In the genomic region with DNA sequence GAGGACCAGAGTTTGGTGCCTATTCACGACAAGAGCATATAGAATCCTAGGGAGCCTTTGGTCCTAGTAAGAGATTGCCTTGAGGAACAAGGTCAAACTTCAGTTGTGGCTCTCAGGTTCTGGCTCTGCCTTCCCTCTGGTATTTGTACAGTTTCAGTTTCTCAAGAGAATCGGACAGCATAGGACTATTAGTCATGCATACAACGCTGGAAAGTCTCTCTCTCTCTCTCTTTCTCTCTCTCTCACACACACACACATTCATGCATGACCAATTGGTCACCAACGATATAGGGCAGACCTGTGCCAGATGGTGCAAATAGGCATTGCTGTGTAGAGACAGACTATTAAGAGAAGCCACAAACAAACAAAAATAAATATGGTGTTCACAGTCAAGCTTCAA, we compare ENCODE assay signal across 10 mouse cellular contexts. TPM values are rescaled to one million over a fixed set of nuclear protein-coding genes. Genes with fewer than 3 reads are reported as not detected.
A peak's percentile ranks its signal among the peaks of the same experiment; 100 is the strongest.
DNase-seq lines count a peak whose midpoint lies in the region; ATAC-seq and TF ChIP-seq lines count a peak whose summit lies in the region.
"Had no signal": no experiment of that assay in that cellular context is flagged by ENCODE, and none has a peak within 500 bp of the region (broad histone marks: within the 10 kb centered on the region; RNA-seq: fewer than 3 reads in every experiment).

No protein-coding gene starts in this region.

- no peak for TF ChIP-seq POLR2A in myocyte (IDR thresholded peaks at IDR 0.05; ENCODE audit: insufficient read length, low read depth)

- no peaks in the 10 kb centered on the region for H3K36me3 ChIP-seq in kidney, embryonic 16.5 days (ENCODE audit: insufficient read depth, low read length)
- no peaks in the 10 kb centered on the region for H3K36me3 ChIP-seq in embryonic facial prominence, embryonic 10.5 days (replicated peaks)
- H3K36me3 ChIP-seq in myocyte (ENCODE audit: control insufficient read depth, insufficient read depth) = no peaks in the 10 kb centered on the region

- H3K9ac ChIP-seq in kidney, embryonic 16.5 days (replicated peaks; ENCODE audit: low read length) = no peak overlapping the region

- intact Hi-C loops in gastrocnemius, postnatal 36 days (cut with DNase I) = loop anchor here (10.0 kb wide), 1 partner anchor 163 kb away; a partner anchor contains a TSS

- WGBS in kidney, embryonic 16.5 days = 66% methylated on average over 4 of the region's 4 CpGs
- WGBS in embryonic facial prominence, embryonic 10.5 days = 81% methylated on average over 4 of the region's 4 CpGs

- H3K4me2 ChIP-seq in kidney, embryonic 16.5 days (replicated peaks; ENCODE audit: low read depth, low read length) = peak overlapping the region; percentile 89
- H3K4me2 ChIP-seq in myocyte (ENCODE audit: low read depth) = peak overlapping the region; percentile 76

- 0 out of 2 replicates have a peak, but pooled peaks cover 9% of the 10 kb centered on the region for H3K4me1 ChIP-seq in kidney, embryonic 16.5 days (ENCODE audit: insufficient read depth, low read length)
- peaks cover 6% of the 10 kb centered on the region; the same call in 1 of the 2 replicates for H3K4me1 ChIP-seq in embryonic facial prominence, embryonic 10.5 days

- H3K9me3 ChIP-seq in kidney, embryonic 16.5 days (ENCODE audit: low read length) = no peaks in the 10 kb centered on the region
- no peaks in the 10 kb centered on the region for H3K9me3 ChIP-seq in embryonic facial prominence, embryonic 10.5 days

- DNase-seq in kidney, adult 11 months = no peak
- no peak for DNase-seq in embryonic facial prominence, embryonic 10.5 days (ENCODE audit: low spot score)
- peak; percentile 13 for DNase-seq in induced T-regulatory cell, adult 2 months (ENCODE audit: low read depth)
- no peak for DNase-seq in thymus, postnatal 36 days
- no peak for DNase-seq in gastrocnemius, adult 18-20 months (ENCODE audit: low spot score)
- no peak for DNase-seq in gastrocnemius, postnatal 36 days
- DNase-seq: right cerebral cortex, adult 18-20 months had no signal

- peak overlapping the region; percentile 74 for H3K4me3 ChIP-seq in kidney, embryonic 16.5 days (ENCODE audit: low read length)
- peak overlapping the region; percentile 69 for H3K4me3 ChIP-seq in embryonic facial prominence, embryonic 10.5 days
- H3K4me3 ChIP-seq in myocyte = peak overlapping the region; percentile 40

- H3K79me2 ChIP-seq in myocyte (ENCODE audit: control insufficient read depth, insufficient read depth) = no peaks in the 10 kb centered on the region

- no peak overlapping the region for H3K27ac ChIP-seq in kidney, embryonic 16.5 days (ENCODE audit: low read length)
- H3K27ac ChIP-seq in embryonic facial prominence, embryonic 10.5 days (replicated peaks) = no peak overlapping the region
- H3K27ac ChIP-seq: left cerebral cortex, adult 2 months had no signal

- H3K27me3 ChIP-seq in kidney, embryonic 16.5 days (ENCODE audit: insufficient read depth, low read length) = no peaks in the 10 kb centered on the region
- peaks cover 12% of the 10 kb centered on the region for H3K27me3 ChIP-seq in embryonic facial prominence, embryonic 10.5 days (replicated peaks; ENCODE audit: low read depth, poor library complexity, severe bottlenecking)
- no peaks in the 10 kb centered on the region for H3K27me3 ChIP-seq in myocyte (ENCODE audit: control insufficient read depth, insufficient read depth, insufficient read length)

- ATAC-seq in kidney, embryonic 16.5 days (ENCODE audit: low FRiP score, low TSS enrichment) = no peak

- H3ac ChIP-seq in myocyte (ENCODE audit: control insufficient read depth, insufficient read length) = no peak overlapping the region

TF ChIP-seq in myocyte, 11 proteins besides CTCF, POLR2A, EP300 and RAD21:
- TF ChIP-seq E2F4 (IDR thresholded peaks at IDR 0.05; ENCODE audit: insufficient read depth) = no peak
- no peak for TF ChIP-seq TCF12 (IDR thresholded peaks at IDR 0.05; ENCODE audit: insufficient read depth, poor library complexity, severe bottlenecking)
- TF ChIP-seq SRF (IDR thresholded peaks at IDR 0.05; ENCODE audit: control insufficient read depth, insufficient read length, low read depth) = no peak
- no peak for TF ChIP-seq MAX (IDR thresholded peaks at IDR 0.05; ENCODE audit: low read depth)

RNA-seq across cellular contexts. Expression of a gene that starts 0.9 kb away (rescaled TPM):
- polyA plus RNA-seq in kidney, embryonic 16.5 days (2015; fragmentation: Nextera tagmentation; extraction: Ambion mirVana) = 5.6 and 5.9 TPM in 2 replicates
- polyA plus RNA-seq in embryonic facial prominence, embryonic 10.5 days (2016; fragmentation: Nextera tagmentation; extraction: Ambion mirVana) = 4.6 and 4.8 TPM in 2 replicates
- polyA plus RNA-seq in myocyte (2012; fragmentation: generic; extraction: Trizol) = 0.82 TPM
- 1 to 10 TPM; 1.0 to 1.3 TPM for total RNA-seq in gastrocnemius, adult 18-20 months (2021)
- total RNA-seq in gastrocnemius, postnatal 36 days (2021) = 1 to 10 TPM; 1.5 to 1.7 TPM
